Mouse (Mus musculus): ENCODE data around the gene Fryl. TPM values are rescaled to one million over a fixed set of nuclear protein-coding genes. Genes with fewer than 3 reads are reported as not detected.

Gene Fryl
- polyA plus RNA-seq, 1 experiment from 2014 or later, result 32.4 TPM

DNA sequence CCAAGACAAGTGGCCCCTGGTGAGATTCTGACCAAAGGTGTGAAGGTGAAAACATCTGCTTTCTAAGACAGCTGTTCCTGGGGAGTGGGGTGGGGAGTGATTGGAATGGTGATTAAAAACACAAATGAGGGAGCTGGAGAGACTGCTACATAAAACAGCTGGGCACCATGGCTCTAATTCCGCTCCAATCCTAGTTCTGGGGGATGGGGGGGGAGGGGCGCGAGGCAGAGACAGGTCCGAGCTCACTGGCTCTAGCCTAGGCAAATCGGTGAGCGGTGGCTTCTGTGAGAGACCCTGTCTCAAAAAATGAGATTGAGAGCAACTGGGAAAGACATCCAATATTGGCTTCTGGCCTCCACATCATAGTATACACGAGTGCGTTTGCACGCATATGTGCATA, 24.2 kb downstream of the Fryl start:
- DNase-seq (ENCODE audit: low spot score) (no peak), ATAC-seq (no peak)
- Histone ChIP-seq H3K27ac (ENCODE audit: low read depth, low read length) (no peak overlapping the region), H3K4me2 (ENCODE audit: low read length) (no peak overlapping the region), H3K9me3 (replicated peaks; ENCODE audit: control insufficient read depth, low read length) (no peaks in the 10 kb centered on the region), H3K27me3 (replicated peaks; ENCODE audit: control insufficient read depth, insufficient read depth, low read length) (no peaks in the 10 kb centered on the region), H3K9ac (ENCODE audit: low read length) (no peak overlapping the region), H3K4me3 (ENCODE audit: low read depth, low read length) (no peak overlapping the region), H3K36me3 (ENCODE audit: control insufficient read depth, insufficient read depth, low read length) (no peaks in the 10 kb centered on the region), H3K4me1 (ENCODE audit: control insufficient read depth, insufficient read depth, low read length) (peaks cover 29% of the 10 kb centered on the region; the same call in 1 of the 2 replicates)
- WGBS, result 25% methylated on average over 9 of the region's 9 CpGs

DNA sequence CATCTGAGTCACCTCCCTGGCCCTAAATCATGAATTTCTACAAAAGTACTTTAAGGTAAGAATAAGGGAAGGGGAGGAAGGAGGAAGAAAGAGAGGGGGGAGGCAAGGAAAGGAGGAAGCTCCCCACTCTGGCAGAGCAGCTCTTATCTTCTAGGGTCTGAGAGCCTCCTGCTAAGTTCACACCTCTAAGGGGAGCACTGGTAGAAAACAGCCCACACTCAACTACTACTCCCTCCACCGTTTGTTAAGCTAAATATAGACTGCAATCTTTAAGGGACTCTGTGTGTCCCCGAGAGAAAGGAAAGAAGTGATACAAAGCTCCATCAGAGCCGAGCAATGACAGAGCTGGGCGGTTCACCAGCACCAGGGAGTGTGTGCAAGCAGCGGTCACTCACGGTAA, 24.6 kb downstream of the Fryl start:
- Histone ChIP-seq H3K4me1 (ENCODE audit: control insufficient read depth, insufficient read depth, low read length) (peaks cover 25% of the 10 kb centered on the region; the same call in 1 of the 2 replicates), H3K9ac (ENCODE audit: low read length) (no peak overlapping the region), H3K36me3 (ENCODE audit: control insufficient read depth, insufficient read depth, low read length) (no peaks in the 10 kb centered on the region), H3K4me3 (ENCODE audit: low read depth, low read length) (no peak overlapping the region), H3K9me3 (replicated peaks; ENCODE audit: control insufficient read depth, low read length) (no peaks in the 10 kb centered on the region), H3K27me3 (replicated peaks; ENCODE audit: control insufficient read depth, insufficient read depth, low read length) (no peaks in the 10 kb centered on the region), H3K4me2 (ENCODE audit: low read length) (no peak overlapping the region), H3K27ac (ENCODE audit: low read depth, low read length) (no peak overlapping the region)
- WGBS, result 9% methylated on average over 6 of the region's 6 CpGs
- ATAC-seq, result no peak
- DNase-seq (ENCODE audit: low spot score), result no peak

DNA sequence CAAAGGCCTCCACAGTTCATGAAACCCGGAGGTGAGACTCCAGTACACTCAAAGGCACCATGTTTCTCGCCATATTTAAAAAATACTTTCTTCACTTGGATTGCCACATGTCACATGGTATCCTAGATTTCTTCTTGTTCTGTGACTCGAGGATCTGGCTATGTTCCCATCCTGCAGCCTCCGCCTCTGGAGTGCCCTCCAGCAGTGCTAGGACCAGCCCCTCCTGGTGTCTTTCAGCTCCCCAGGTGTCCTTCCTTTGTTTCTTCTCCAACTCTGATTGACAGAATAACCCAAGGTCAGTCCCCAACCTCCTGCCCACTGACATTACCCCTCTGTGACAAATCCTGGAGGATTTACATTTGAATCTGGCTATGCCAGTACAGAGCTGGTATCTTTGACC, 26.2 kb downstream of the Fryl start:
- Histone ChIP-seq H3K27me3 (replicated peaks; ENCODE audit: control insufficient read depth, insufficient read depth, low read length) (no peaks in the 10 kb centered on the region), H3K27ac (ENCODE audit: low read depth, low read length) (0 out of 2 replicates have a peak overlapping the region, but pooled peaks have one; percentile 10), H3K9me3 (replicated peaks; ENCODE audit: control insufficient read depth, low read length) (no peaks in the 10 kb centered on the region), H3K36me3 (ENCODE audit: control insufficient read depth, insufficient read depth, low read length) (no peaks in the 10 kb centered on the region), H3K9ac (ENCODE audit: low read length) (no peak overlapping the region), H3K4me3 (ENCODE audit: low read depth, low read length) (no peak overlapping the region), H3K4me1 (ENCODE audit: control insufficient read depth, insufficient read depth, low read length) (peaks cover 22% of the 10 kb centered on the region; the same call in 1 of the 2 replicates), H3K4me2 (ENCODE audit: low read length) (no peak overlapping the region)
- WGBS, result 48% methylated on average over 4 of the region's 4 CpGs
- ATAC-seq, result no peak
- DNase-seq (ENCODE audit: low spot score), result no peak

DNA sequence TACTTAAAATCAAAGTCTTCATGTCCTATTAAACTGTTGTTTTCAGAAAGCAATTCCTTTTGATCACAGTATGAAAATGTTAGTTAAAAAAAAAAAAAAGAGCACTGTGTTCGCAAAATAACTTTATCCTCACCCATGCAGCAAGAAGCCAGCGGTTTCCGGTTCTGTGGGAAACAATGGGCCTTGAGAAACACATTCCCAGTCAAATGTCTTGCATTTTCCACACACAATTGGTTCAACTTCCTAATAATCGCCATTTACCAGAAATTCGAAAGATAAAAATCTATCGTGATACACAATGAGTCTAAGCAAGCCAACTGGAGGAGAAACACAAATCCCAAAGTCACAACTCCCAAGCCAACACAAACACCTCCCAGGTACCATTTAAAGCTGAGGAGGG, 27.0 kb downstream of the Fryl start:
- no peaks in the 10 kb centered on the region for H3K9me3 ChIP-seq (replicated peaks; ENCODE audit: control insufficient read depth, low read length)
- H3K4me1 ChIP-seq (ENCODE audit: control insufficient read depth, insufficient read depth, low read length), result peaks cover 22% of the 10 kb centered on the region; the same call in 1 of the 2 replicates
- no peak overlapping the region for H3K27ac ChIP-seq (ENCODE audit: low read depth, low read length)
- H3K9ac ChIP-seq (ENCODE audit: low read length), result no peak overlapping the region
- no peak overlapping the region for H3K4me3 ChIP-seq (ENCODE audit: low read depth, low read length)
- 76% methylated on average over 6 of the region's 6 CpGs for WGBS
- no peak for ATAC-seq
- no peaks in the 10 kb centered on the region for H3K36me3 ChIP-seq (ENCODE audit: control insufficient read depth, insufficient read depth, low read length)
- no peak for DNase-seq (ENCODE audit: low spot score)
- H3K27me3 ChIP-seq (replicated peaks; ENCODE audit: control insufficient read depth, insufficient read depth, low read length), result no peaks in the 10 kb centered on the region
- H3K4me2 ChIP-seq (ENCODE audit: low read length), result no peak overlapping the region

DNA sequence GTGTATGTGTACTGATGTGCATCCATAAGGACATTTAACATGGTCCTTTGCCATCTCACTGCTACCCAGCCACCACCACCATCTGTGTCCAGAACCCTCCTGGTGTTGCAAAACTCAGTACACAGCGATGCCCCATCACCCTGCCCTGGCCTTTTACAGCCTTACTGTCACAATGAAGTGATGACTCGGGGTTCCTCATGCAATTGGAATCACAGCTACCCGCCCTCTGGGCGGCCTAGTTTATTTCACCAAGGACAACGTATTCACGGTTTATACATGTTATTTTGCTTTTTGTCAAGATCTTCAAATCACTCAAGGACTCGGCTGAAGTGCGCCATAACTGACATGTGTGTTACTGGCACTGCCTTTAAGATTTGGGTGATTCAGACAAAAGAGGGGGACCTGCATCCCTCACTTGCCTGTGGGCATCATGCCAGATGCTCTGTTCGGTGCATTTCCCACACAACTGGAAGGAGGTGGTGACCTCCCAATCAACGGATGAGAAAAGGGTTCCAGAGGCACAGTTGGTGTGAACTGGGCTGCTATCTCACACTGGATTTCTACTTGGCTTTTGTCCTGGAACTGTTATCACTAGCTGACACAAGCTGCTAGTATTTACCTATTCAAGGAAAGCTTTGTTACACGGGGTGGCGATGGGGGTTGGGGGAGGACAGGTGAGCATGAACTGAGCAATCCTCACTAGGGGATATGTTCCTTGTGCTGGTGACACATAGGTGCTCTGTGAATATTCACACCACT, 27.9 kb downstream of the Fryl start:
- 74% methylated on average over 12 of the region's 12 CpGs for WGBS
- no peaks in the 10 kb centered on the region for H3K27me3 ChIP-seq (replicated peaks; ENCODE audit: control insufficient read depth, insufficient read depth, low read length)
- no peaks in the 10 kb centered on the region for H3K36me3 ChIP-seq (ENCODE audit: control insufficient read depth, insufficient read depth, low read length)
- H3K9me3 ChIP-seq (replicated peaks; ENCODE audit: control insufficient read depth, low read length), result no peaks in the 10 kb centered on the region
- H3K27ac ChIP-seq (ENCODE audit: low read depth, low read length), result no peak overlapping the region
- H3K4me3 ChIP-seq (ENCODE audit: low read depth, low read length), result no peak overlapping the region
- H3K4me1 ChIP-seq (ENCODE audit: control insufficient read depth, insufficient read depth, low read length), result peaks cover 18% of the 10 kb centered on the region; the same call in 1 of the 2 replicates
- no peak overlapping the region for H3K4me2 ChIP-seq (ENCODE audit: low read length)
- H3K9ac ChIP-seq (ENCODE audit: low read length), result no peak overlapping the region
- no peak for ATAC-seq
- DNase-seq (ENCODE audit: low spot score), result no peak

DNA sequence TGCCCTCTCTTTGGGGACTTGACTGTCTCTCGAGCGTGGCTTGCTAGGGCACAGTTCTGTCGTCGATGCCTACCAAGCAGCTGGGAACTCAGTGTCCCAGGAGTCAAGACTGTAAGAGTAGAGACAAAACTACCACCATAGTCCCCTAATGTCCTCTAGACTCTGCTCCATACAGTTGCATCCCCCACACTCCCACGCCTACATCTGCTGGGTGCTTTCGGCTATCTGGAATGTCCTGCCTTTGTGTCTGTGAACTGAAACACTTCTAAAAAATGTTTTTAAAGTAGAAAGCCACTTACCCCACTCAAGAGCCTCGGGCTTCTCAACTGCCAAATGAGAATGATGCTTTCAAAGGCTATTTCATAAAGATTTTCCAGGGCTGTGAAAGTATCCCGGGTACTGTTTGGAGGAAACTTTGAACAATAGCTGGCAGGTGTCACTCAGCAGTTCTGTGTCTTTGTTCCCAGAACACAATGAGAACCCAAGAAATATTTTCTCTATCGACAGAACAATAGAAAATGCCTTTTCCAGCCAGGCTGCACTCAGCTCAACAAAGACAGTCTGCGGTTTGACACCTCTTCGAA, 28.8 kb downstream of the Fryl start:
- no peaks in the 10 kb centered on the region for H3K9me3 ChIP-seq (replicated peaks; ENCODE audit: control insufficient read depth, low read length)
- H3K27me3 ChIP-seq (replicated peaks; ENCODE audit: control insufficient read depth, insufficient read depth, low read length), result no peaks in the 10 kb centered on the region
- H3K27ac ChIP-seq (ENCODE audit: low read depth, low read length), result 0 out of 2 replicates have a peak overlapping the region, but pooled peaks have one; percentile 4
- no peaks in the 10 kb centered on the region for H3K36me3 ChIP-seq (ENCODE audit: control insufficient read depth, insufficient read depth, low read length)
- no peak overlapping the region for H3K9ac ChIP-seq (ENCODE audit: low read length)
- ATAC-seq (no peak), DNase-seq (ENCODE audit: low spot score) (no peak)
- H3K4me2 ChIP-seq (ENCODE audit: low read length), result no peak overlapping the region
- WGBS, result 75% methylated on average over 11 of the region's 11 CpGs
- H3K4me3 ChIP-seq (ENCODE audit: low read depth, low read length), result no peak overlapping the region
- peaks cover 13% of the 10 kb centered on the region; the same call in 1 of the 2 replicates for H3K4me1 ChIP-seq (ENCODE audit: control insufficient read depth, insufficient read depth, low read length)

DNA sequence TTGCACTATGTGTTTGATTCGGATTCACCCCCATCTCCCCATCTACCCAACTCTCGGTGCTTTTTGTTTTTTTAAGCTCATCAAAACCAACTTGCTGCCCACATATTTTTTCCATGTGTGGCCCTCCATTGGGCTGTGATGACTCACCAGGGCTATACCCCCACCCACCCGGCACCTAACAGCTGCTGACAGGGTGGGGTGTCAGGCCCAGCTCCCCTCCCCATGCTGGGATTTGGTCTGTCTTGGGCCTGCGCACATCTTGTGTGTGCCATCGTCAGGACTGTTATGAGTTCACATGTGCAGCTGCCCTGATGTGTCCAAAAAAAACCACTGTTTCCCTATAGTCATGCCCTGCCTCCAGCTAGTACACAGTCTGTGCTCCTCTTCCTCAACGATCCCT, 33.4 kb downstream of the Fryl start:
- 84% methylated on average over 6 of the region's 6 CpGs for WGBS
- Histone ChIP-seq H3K9ac (ENCODE audit: low read length) (no peak overlapping the region), H3K27me3 (replicated peaks; ENCODE audit: control insufficient read depth, insufficient read depth, low read length) (no peaks in the 10 kb centered on the region), H3K4me3 (ENCODE audit: low read depth, low read length) (no peak overlapping the region), H3K36me3 (ENCODE audit: control insufficient read depth, insufficient read depth, low read length) (peaks cover 6% of the 10 kb centered on the region; the same call in 1 of the 2 replicates), H3K27ac (ENCODE audit: low read depth, low read length) (no peak overlapping the region), H3K4me2 (ENCODE audit: low read length) (no peak overlapping the region), H3K4me1 (ENCODE audit: control insufficient read depth, insufficient read depth, low read length) (no peaks in the 10 kb centered on the region), H3K9me3 (replicated peaks; ENCODE audit: control insufficient read depth, low read length) (no peaks in the 10 kb centered on the region)
- no peak for DNase-seq (ENCODE audit: low spot score)
- no peak for ATAC-seq

DNA sequence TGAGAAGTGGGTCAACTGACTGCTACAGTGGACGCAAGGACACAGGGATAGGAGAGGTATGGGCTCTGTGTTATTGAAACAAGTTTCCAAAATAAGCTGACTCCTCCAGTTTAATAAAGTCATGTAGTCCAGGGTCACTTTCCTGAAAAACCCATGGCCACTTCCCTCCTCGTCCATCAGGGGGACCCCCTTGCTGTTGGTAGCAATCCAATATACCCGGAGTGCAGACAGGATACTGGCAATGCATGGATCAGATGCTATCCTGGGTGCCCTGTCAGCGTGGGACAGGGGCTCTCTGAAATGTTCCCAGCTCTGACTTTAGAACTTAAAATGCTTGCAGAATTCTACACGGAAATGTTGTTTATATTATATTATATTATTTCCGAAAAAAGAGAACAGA, 34.0 kb downstream of the Fryl start:
- Histone ChIP-seq H3K4me2 (ENCODE audit: low read length) (no peak overlapping the region), H3K4me1 (ENCODE audit: control insufficient read depth, insufficient read depth, low read length) (no peaks in the 10 kb centered on the region), H3K36me3 (ENCODE audit: control insufficient read depth, insufficient read depth, low read length) (peaks cover 12% of the 10 kb centered on the region; the same call in 1 of the 2 replicates), H3K4me3 (ENCODE audit: low read depth, low read length) (no peak overlapping the region), H3K9me3 (replicated peaks; ENCODE audit: control insufficient read depth, low read length) (no peaks in the 10 kb centered on the region), H3K27me3 (replicated peaks; ENCODE audit: control insufficient read depth, insufficient read depth, low read length) (no peaks in the 10 kb centered on the region), H3K9ac (ENCODE audit: low read length) (no peak overlapping the region), H3K27ac (ENCODE audit: low read depth, low read length) (no peak overlapping the region)
- WGBS, result 46% methylated on average over 6 of the region's 6 CpGs
- peak; percentile 34 for DNase-seq (ENCODE audit: low spot score)
- no peak for ATAC-seq

DNA sequence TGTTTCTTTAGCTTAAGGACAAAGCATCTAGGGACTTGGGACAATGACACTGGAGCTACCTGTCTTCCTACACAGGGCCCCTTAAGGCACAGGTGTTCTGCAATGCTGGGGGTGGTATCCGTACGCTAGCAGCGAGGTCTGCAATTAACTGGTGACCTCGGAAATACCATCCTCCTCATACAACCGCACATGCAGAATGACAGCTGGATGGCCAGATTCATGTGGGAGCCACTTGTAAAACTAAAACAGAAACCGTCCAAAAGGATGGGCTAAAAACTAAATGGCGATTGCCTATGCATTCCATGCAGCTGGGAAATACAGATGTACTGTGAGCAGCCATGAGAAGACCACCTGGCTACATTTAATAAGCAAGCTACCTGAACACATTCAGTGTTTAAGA, 34.6 kb downstream of the Fryl start:
- ATAC-seq, result no peak
- WGBS, result 92% methylated on average over 7 of the region's 7 CpGs
- no peaks in the 10 kb centered on the region for H3K4me1 ChIP-seq (ENCODE audit: control insufficient read depth, insufficient read depth, low read length)

More for the DNA sequence above, 34.6 kb downstream of the Fryl start:
- H3K9me3 ChIP-seq (replicated peaks; ENCODE audit: control insufficient read depth, low read length), result no peaks in the 10 kb centered on the region
- peaks cover 12% of the 10 kb centered on the region; the same call in 1 of the 2 replicates for H3K36me3 ChIP-seq (ENCODE audit: control insufficient read depth, insufficient read depth, low read length)
- no peak overlapping the region for H3K9ac ChIP-seq (ENCODE audit: low read length)
- no peak overlapping the region for H3K4me3 ChIP-seq (ENCODE audit: low read depth, low read length)
- no peak for DNase-seq (ENCODE audit: low spot score)
- no peak overlapping the region for H3K27ac ChIP-seq (ENCODE audit: low read depth, low read length)
- no peak overlapping the region for H3K4me2 ChIP-seq (ENCODE audit: low read length)
- no peaks in the 10 kb centered on the region for H3K27me3 ChIP-seq (replicated peaks; ENCODE audit: control insufficient read depth, insufficient read depth, low read length)

Measured in forebrain, embryonic 14.5 days (tissue).